Mouse (Mus musculus) cerebellum, adult (tissue): ENCODE results near the gene Sarnp.

Experiments used
- ATAC-seq: cut with Nextera tagmentation; 2 replicates; pipeline ENCODE4 v1.9.2; 2017; ENCODE audit warnings: mild to moderate bottlenecking, moderate library complexity, mixed read lengths; ENCODE audit not compliant: insufficient number of reproducible peaks, low FRiP score, low TSS enrichment

Gene Sarnp

GRCm38 (mm10) chr10:128888941-128889827 lies 72.1 kb downstream of the Sarnp start:
- no peak for ATAC-seq

- ATAC-seq: no peak
These were observed 72.7 kb downstream of the Sarnp start for GRCm38 (mm10) chr10:128889846-128890245.

- no peak for ATAC-seq
These were observed 73.5 kb downstream of the Sarnp start for GRCm38 (mm10) chr10:128890383-128891295.

- ATAC-seq: no peak
These were observed 74.4 kb downstream of the Sarnp start, which contains the start of gene Gdf11 for GRCm38 (mm10) chr10:128891296-128892094. Gene Gdf11, minus strand, starts transcription at chr10:128891718.

- ATAC-seq: no peak
These were observed 75.1 kb downstream of the Sarnp start for GRCm38 (mm10) chr10:128892246-128892645.

GRCm38 (mm10) chr10:128895437-128895836 lies 78.3 kb downstream of the Sarnp start:
- ATAC-seq: peak; percentile 51; the same call in 1 of the 2 replicates

- peak; percentile 33; the same call in 1 of the 2 replicates for ATAC-seq
These were observed 79.0 kb downstream of the Sarnp start for GRCm38 (mm10) chr10:128895952-128896693.

GRCm38 (mm10) chr10:128896807-128897206 lies 79.7 kb downstream of the Sarnp start:
- ATAC-seq: no peak

GRCm38 (mm10) chr10:128897501-128897900 lies 80.4 kb downstream of the Sarnp start:
- no peak for ATAC-seq

GRCm38 (mm10) chr10:128899759-128900490 lies 82.8 kb downstream of the Sarnp start:
- no peak for ATAC-seq

- no peak for ATAC-seq
These were observed 83.6 kb downstream of the Sarnp start, which contains the start of gene Cd63 for GRCm38 (mm10) chr10:128900698-128901097. Gene Cd63, plus strand, starts transcription at chr10:128900989.

GRCm38 (mm10) chr10:128901409-128901808 lies 84.3 kb downstream of the Sarnp start:
- no peak for ATAC-seq

GRCm38 (mm10) chr10:128902409-128902988 lies 85.4 kb downstream of the Sarnp start:
- no peak for ATAC-seq

GRCm38 (mm10) chr10:128904812-128905211 lies 87.7 kb downstream of the Sarnp start:
- no peak for ATAC-seq

GRCm38 (mm10) chr10:128908778-128909448 lies 91.8 kb downstream of the Sarnp start:
- no peak for ATAC-seq

GRCm38 (mm10) chr10:128909567-128910028 lies 92.5 kb downstream of the Sarnp start:
- ATAC-seq: no peak; the same call in 1 of the 2 replicates

GRCm38 (mm10) chr10:128910066-128910841 lies 93.1 kb downstream of the Sarnp start:
- ATAC-seq: no peak
